Mouse (Mus musculus): ENCODE measurements around the gene Krtap26-1. TPM values are rescaled to one million over a fixed set of nuclear protein-coding genes. Genes with fewer than 3 reads are reported as not detected.

Gene Krtap26-1
- polyA plus RNA-seq, 1 experiment, result not detected

DNA sequence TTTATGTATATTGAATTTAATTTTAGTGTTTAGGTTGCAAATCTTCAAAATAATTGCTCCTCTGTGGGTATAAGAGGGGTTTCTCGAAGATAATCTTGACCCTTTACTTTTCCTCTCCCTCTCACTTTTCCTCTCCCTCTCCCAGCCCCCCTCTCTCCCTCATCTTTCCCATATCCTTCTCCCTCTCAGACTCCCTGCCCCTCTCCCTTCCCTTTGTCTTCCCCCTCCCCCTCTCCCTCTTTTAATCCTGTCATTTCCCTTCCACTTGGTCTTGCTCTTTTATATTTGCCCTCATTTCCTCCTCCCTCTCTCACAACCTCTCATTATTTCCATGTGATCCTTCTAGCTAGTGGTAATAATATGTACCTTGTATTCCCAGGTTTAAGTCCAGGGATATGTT, 45.1 kb downstream of the Krtap26-1 start:
- Histone ChIP-seq H3K4me3 (replicated peaks; ENCODE audit: insufficient read depth, low read depth, low read length) (no peak overlapping the region), H3K27me3 (ENCODE audit: control insufficient read depth, insufficient read depth, low read length) (no peaks in the 10 kb centered on the region), H3K4me1 (ENCODE audit: control insufficient read depth, insufficient read depth, low read length) (no peaks in the 10 kb centered on the region), H3K27ac (ENCODE audit: insufficient read depth, low read length) (no peak overlapping the region)
- TF ChIP-seq POLR2A (IDR thresholded peaks at IDR 0.05; ENCODE audit: borderline replicate concordance, insufficient read depth, low read length) (no peak), CTCF (IDR thresholded peaks at IDR 0.05; ENCODE audit: borderline replicate concordance, insufficient read depth, low read depth, low read length) (no peak)
- 77% methylated on average over 1 of the region's 1 CpGs for WGBS
- DNase-seq, result no peak

DNA sequence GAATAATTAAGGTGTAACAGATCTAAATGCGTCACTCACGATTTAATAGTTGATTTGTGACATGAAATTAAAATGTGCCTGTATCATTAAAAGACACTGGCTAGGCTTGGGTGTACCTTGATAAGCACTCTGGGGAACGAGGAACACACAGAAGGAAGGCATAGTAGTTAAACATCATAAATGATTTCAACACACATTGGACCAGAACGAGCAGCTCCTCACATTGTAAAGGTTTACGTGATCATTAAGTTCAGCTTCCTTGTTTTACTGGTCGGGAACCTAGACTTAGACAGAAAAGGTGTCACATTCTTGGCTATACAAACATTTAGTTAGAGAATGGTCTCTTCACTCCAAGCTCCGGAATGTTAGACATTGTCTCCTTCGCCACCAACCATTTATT, 47.3 kb downstream of the Krtap26-1 start:
- Histone ChIP-seq H3K4me1 (ENCODE audit: control insufficient read depth, insufficient read depth, low read length) (no peaks in the 10 kb centered on the region), H3K27ac (ENCODE audit: insufficient read depth, low read length) (no peak overlapping the region), H3K27me3 (ENCODE audit: control insufficient read depth, insufficient read depth, low read length) (no peaks in the 10 kb centered on the region), H3K4me3 (replicated peaks; ENCODE audit: insufficient read depth, low read depth, low read length) (no peak overlapping the region)
- TF ChIP-seq CTCF (IDR thresholded peaks at IDR 0.05; ENCODE audit: borderline replicate concordance, insufficient read depth, low read depth, low read length) (no peak), POLR2A (IDR thresholded peaks at IDR 0.05; ENCODE audit: borderline replicate concordance, insufficient read depth, low read length) (no peak)
- no peak for DNase-seq
- 90% methylated on average over 8 of the region's 8 CpGs for WGBS

DNA sequence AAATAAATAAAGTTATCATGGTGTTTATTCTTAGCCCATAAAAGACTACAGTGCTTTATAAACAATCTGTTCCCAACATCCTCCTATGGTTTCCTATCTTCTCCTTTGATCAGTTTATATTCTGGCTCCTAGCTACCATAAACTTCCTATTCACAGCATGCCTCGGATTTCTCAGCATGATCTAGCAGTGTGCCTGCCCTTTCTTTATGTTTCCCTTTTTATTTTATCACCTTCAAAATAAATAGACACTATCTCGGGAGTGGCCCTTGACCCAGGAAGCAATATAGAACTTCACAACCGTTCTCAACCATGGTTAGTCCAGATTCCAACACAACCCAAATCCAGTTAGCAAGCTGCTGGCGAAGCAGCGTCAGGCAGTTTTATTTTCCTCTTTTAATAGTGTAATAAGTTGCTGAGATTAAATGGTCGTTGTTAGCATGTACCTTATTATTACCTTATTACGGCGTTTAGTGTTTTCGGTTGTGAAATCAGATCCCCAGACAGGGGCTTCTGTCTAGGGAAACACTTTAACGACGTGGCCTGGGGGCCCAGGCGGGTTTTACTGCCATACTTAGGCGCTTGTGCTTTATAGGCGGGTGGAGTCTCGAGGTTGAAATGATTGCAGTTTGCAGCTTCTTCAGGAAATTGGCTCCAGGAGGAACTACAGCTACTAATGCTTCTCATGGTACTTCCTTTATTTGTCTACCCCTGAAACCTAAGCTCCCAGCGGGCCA, 47.9 kb downstream of the Krtap26-1 start:
- Histone ChIP-seq H3K4me3 (replicated peaks; ENCODE audit: insufficient read depth, low read depth, low read length) (no peak overlapping the region), H3K4me1 (ENCODE audit: control insufficient read depth, insufficient read depth, low read length) (no peaks in the 10 kb centered on the region), H3K27ac (ENCODE audit: insufficient read depth, low read length) (no peak overlapping the region), H3K27me3 (ENCODE audit: control insufficient read depth, insufficient read depth, low read length) (no peaks in the 10 kb centered on the region)
- 84% methylated on average over 16 of the region's 16 CpGs for WGBS
- TF ChIP-seq POLR2A (IDR thresholded peaks at IDR 0.05; ENCODE audit: borderline replicate concordance, insufficient read depth, low read length), result no peak
- no peak for TF ChIP-seq CTCF (IDR thresholded peaks at IDR 0.05; ENCODE audit: borderline replicate concordance, insufficient read depth, low read depth, low read length)
- DNase-seq, result no peak

Other genes with a start within 250 kb of the Krtap26-1 start
- gene Cldn17, start 140.8 kb downstream of the Krtap26-1 start, polyA plus RNA-seq (2012; rRNA removed), result 0.08 and 0.14 TPM in 2 replicates
- not detected in 2 replicates for gene Cldn8, start 84.6 kb downstream of the Krtap26-1 start, polyA plus RNA-seq (2012; rRNA removed)
- gene Krtap24-1, start 35.5 kb downstream of the Krtap26-1 start, polyA plus RNA-seq (2012; rRNA removed), result not detected in 2 replicates
- gene 2310079G19Rik, start 20.1 kb downstream of the Krtap26-1 start, polyA plus RNA-seq (2012; rRNA removed), result not detected in 2 replicates
- not detected in 2 replicates for gene Krtap27-1, start 23.9 kb upstream of the Krtap26-1 start, polyA plus RNA-seq (2012; rRNA removed)
- not detected in 2 replicates for gene 2310061N02Rik, start 60.2 kb upstream of the Krtap26-1 start, polyA plus RNA-seq (2012; rRNA removed)
- gene Krtap13-1, start 81.1 kb upstream of the Krtap26-1 start, polyA plus RNA-seq (2012; rRNA removed), result not detected in 2 replicates
- gene Krtap13, start 103.8 kb upstream of the Krtap26-1 start, polyA plus RNA-seq (2012; rRNA removed), result not detected in 2 replicates
- not detected in 2 replicates for gene 2310034C09Rik, start 111.1 kb upstream of the Krtap26-1 start, polyA plus RNA-seq (2012; rRNA removed)
- gene 2310057N15Rik, start 126.4 kb upstream of the Krtap26-1 start, polyA plus RNA-seq (2012; rRNA removed), result not detected in 2 replicates
- not detected in 2 replicates for gene Gm5965, start 130.1 kb upstream of the Krtap26-1 start, polyA plus RNA-seq (2012; rRNA removed)
- not detected in 2 replicates for gene Gm20741, start 164.4 kb upstream of the Krtap26-1 start, polyA plus RNA-seq (2012; rRNA removed)
- not detected in 2 replicates for gene Krtap15, start 172.4 kb upstream of the Krtap26-1 start, polyA plus RNA-seq (2012; rRNA removed)
- not detected in 2 replicates for gene Krtap14, start 178.3 kb upstream of the Krtap26-1 start, polyA plus RNA-seq (2012; rRNA removed)
- gene Krtap19-1, start 221.6 kb upstream of the Krtap26-1 start, polyA plus RNA-seq (2012; rRNA removed), result not detected in 2 replicates
- gene Krtap19-2, start 226.5 kb upstream of the Krtap26-1 start, polyA plus RNA-seq (2012; rRNA removed), result not detected in 2 replicates
- gene Krtap19-3, start 230.2 kb upstream of the Krtap26-1 start, polyA plus RNA-seq (2012; rRNA removed), result not detected in 2 replicates
- not detected in 2 replicates for gene Krtap19-4, start 237.3 kb upstream of the Krtap26-1 start, polyA plus RNA-seq (2012; rRNA removed)
- not detected in 2 replicates for gene Krtap19-5, start 248.7 kb upstream of the Krtap26-1 start, polyA plus RNA-seq (2012; rRNA removed)